Mouse (Mus musculus) gastrocnemius, postnatal 10 days (tissue): ENCODE measurements around the gene Il22ra2. TPM values are rescaled to one million over a fixed set of nuclear protein-coding genes. Genes with fewer than 3 reads are reported as not detected.

Source experiments
- DNase-seq: peaks from one replicate; pipeline ENCODE4 v3.0.0; 2021; ENCODE audit warnings: mixed read lengths
- total RNA-seq, 2 experiments: library from RNA; stranded (reverse); gene quantifications; 2 replicates each; pipeline ENCODE4 v1.2.3; 2021

Gene Il22ra2
- total RNA-seq, 2 experiments from 2014 or later, result not detected

DNA sequence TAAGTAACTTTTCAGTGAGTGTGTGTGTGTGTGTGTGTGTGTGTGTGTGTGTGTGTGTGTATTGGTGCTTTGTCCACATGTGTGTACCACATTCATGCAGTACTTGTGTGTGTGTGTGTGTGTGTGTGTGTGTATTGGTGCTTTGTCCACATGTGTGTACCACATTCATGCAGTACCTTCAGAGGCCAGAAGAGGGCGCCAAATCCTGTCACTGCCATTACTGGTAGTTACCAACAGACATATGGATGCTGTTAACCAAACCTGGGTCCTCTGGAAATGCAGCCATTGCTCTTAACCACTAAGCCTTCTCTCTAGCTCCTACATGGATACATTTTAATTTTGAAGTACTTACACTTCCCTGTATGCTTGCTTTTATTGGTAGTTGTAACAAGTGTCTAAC lies 20.3 kb upstream of the Il22ra2 start:
- DNase-seq, result peak; percentile 42

DNA sequence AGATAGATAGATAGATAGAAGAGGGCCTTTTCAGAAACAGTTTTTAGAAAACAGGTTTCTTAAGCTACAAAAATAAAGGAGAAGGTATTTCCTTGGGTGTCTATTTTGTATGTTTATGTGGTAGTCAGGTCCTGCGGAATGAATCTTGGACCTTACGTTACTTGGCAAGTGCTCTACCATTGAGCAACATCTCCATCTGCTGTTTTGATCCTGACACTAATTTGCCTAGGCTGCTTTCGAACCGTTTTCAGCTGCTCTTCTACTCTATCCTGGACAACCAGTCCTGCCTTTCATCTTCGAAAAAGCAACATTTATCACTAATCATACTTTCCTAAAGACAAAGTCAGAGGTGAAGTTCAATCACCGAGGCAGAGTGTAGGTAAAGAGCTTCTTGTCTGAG lies 18.6 kb upstream of the Il22ra2 start:
- DNase-seq, result no peak

- no peak for DNase-seq
These were observed 12.7 kb upstream of the Il22ra2 start for GRCm38 (mm10) chr10:19609125-19609524.

- DNase-seq, result no peak
These were observed 10.2 kb upstream of the Il22ra2 start for GRCm38 (mm10) chr10:19611616-19612015.

- peak; percentile 35 for DNase-seq
These were observed 8.6 kb upstream of the Il22ra2 start for GRCm38 (mm10) chr10:19613111-19613753.

- DNase-seq, result no peak
These were observed 2.1 kb upstream of the Il22ra2 start for GRCm38 (mm10) chr10:19619736-19620135.

DNA sequence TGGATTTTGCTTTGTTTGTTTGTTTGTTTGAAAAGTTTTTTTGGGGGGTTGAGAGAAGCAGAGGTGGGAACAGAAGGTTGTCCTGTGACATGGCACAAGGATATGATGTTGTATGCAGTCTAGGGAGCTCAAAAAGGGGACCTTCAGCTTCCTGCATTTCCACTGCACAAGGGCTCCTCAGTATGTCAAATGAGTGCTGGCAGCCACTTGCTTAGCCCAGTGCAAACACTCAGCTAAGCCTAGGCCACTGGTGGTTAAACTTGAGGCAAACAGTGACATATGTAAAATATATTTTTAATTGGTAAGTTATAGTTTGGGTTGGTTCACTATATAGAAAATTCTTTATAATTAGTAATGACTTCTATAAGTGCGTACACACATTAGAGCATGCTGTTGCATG lies 2.8 kb downstream of the Il22ra2 start:
- DNase-seq, result no peak

- no peak for DNase-seq
These were observed 5.5 kb downstream of the Il22ra2 start for GRCm38 (mm10) chr10:19627342-19627741.

DNA sequence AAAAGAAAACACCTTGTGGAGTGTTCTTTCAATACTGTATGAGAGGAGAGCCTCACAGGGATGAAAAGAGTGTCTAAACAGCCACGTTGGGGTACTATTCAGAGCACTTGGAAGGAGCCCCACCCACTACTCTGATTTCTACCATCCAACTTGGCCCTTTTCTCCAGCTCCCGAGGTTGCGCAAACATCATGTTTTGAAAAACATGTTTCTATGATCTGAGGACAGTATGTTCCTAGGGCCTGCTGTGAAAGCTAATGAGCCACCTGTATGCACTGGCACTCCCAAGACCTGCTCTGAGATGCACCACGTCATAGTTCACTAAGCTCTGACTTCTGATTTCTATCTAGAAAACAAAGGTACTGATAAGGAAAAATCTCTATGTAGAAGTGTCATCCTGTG lies 6.0 kb downstream of the Il22ra2 start:
- DNase-seq, result no peak

- DNase-seq, result no peak
These were observed 9.9 kb downstream of the Il22ra2 start for GRCm38 (mm10) chr10:19631616-19632195.

DNA sequence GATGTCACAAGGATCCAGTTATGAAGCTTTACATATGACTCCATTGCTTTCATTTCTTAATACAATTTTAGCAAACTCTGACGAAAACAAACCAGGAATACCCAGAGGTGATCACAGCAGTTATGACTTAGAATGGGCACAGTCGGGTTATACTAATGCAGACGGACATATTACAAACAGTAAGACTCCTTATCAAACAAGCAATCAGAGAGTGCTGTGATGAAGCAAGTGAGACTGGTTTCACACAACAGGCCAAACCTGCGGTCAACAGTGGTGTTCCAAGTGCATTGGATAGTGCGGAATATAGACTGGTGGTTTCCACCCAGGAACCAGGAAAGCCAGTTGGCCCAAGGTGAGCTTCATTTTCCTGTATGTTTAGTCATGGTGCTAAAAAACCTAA lies 17.1 kb downstream of the Il22ra2 start:
- no peak for DNase-seq

DNA sequence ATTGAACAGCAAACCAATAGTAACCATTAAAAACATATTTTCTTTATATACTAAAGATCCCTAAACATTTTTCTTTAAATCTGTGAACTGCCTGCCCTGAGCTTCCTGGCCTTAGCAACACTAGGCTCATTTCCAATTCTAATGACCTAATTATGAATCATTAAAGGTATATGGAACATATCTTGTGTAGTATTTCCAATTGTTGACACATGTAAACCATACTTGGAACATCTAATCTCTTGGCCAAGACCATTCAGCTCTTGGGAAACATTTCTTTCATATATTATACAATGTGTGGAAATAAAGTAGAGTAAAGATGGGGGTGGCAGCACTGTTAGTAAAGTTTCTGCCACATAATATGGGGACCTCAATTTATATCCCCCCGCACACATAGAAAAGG lies 17.8 kb downstream of the Il22ra2 start:
- no peak for DNase-seq

DNA sequence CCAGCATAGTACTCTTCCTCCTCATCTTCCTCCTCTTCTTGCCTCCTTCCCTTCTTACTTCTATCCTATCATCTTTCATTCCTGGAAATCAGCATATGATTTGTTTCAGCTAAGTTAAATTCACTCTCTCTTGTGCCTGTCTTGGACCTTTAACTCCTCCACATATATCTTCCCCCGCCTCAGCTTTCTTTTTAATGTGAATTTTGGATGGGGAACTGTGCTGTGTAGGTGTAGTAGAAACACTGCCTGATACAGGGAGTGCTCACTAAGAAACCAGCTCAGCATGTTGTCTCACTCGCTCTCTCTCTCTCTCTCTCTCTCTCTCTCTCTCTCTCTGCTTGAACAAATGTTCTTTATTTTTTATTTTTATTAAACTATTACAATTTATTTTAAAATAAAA lies 23.3 kb downstream of the Il22ra2 start:
- no peak for DNase-seq

GRCm38 (mm10) chr10:19657426-19657825 lies 35.6 kb downstream of the Il22ra2 start:
- DNase-seq, result no peak

DNA sequence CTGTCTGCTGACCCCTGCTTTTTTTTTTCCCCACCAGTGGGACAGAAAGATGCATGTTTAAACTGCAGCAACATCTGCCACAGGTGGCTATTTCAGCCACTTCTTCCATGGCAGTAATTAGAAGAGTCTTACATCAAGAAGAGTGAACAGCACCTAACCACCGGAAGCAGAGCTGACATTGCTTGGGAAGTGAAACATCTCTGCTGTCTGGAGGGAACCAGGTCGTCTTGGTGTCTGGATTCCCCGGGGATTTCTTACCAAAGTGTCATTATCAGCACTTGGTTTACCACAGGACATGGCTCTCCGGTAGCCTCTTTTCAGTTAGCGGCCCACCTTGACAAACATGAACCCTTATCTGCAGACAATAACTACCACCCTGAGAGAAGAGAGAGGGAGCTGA lies 38.2 kb downstream of the Il22ra2 start:
- no peak for DNase-seq

GRCm38 (mm10) chr10:19668973-19669372 lies 47.2 kb downstream of the Il22ra2 start:
- no peak for DNase-seq

- DNase-seq, result no peak
These were observed 50.2 kb downstream of the Il22ra2 start for GRCm38 (mm10) chr10:19672015-19672414.

- DNase-seq, result no peak
These were observed 51.3 kb downstream of the Il22ra2 start for GRCm38 (mm10) chr10:19673146-19673545.

Other genes starting within 250 kb of the Il22ra2 start
- 10 to 100 TPM; 31.6 to 34.7 TPM for gene Ifngr1, start 30.0 kb upstream of the Il22ra2 start, total RNA-seq
- not detected for gene Il20ra, start 90.6 kb downstream of the Il22ra2 start, total RNA-seq
- not detected for gene Slc35d3, start 229.5 kb downstream of the Il22ra2 start, total RNA-seq